Mouse (Mus musculus) thymus, adult 2 months (tissue): ENCODE measurements around the gene Gpr135. TPM values are rescaled to one million over a fixed set of nuclear protein-coding genes. Genes with fewer than 3 reads are reported as not detected.
A peak's percentile ranks its signal among the peaks of the same experiment; 100 is the strongest.

ENCODE experiments used
- DNase-seq: peaks from one replicate; pipeline ENCODE4 v3.0.0; 2021
- H3K27ac ChIP-seq: fragments of 200-500 bp; 2 replicates; pipeline ENCODE4 v1.5.1; 2012; ENCODE audit warnings: low read length, control low read depth; ENCODE audit not compliant: control insufficient read depth, insufficient read depth
- H3K27me3 ChIP-seq: fragments of 200-500 bp; 2 replicates; pipeline ENCODE4 v1.6.1; 2012; ENCODE audit warnings: mild to moderate bottlenecking, low read length, moderate library complexity, mixed read lengths; ENCODE audit not compliant: control insufficient read depth, insufficient read depth
- H3K36me3 ChIP-seq: fragments of 200-500 bp; 2 replicates; pipeline ENCODE4 v1.6.1; 2012; ENCODE audit warnings: mild to moderate bottlenecking, low read length, moderate library complexity; ENCODE audit not compliant: control insufficient read depth, insufficient read depth
- H3K4me1 ChIP-seq: fragments of 200-500 bp; replicated peaks from 2 replicates; pipeline ENCODE4 v1.6.1; 2012; ENCODE audit warnings: low read length; ENCODE audit not compliant: control insufficient read depth, insufficient read depth
- H3K4me3 ChIP-seq: fragments of 200-500 bp; 2 replicates; pipeline ENCODE4 v1.5.1; 2012; ENCODE audit warnings: mild to moderate bottlenecking, low read length, control low read depth, moderate library complexity; ENCODE audit not compliant: control insufficient read depth, insufficient read depth
- CTCF ChIP-seq: fragments of 200-500 bp; IDR thresholded peaks from 2 replicates; pipeline ENCODE4 v1.5.1; 2012; ENCODE audit warnings: mild to moderate bottlenecking, control low read depth, low read length, moderate library complexity, borderline replicate concordance; ENCODE audit not compliant: control insufficient read depth, poor library complexity, insufficient read depth; ENCODE audit errors: extremely low read depth
- POLR2A ChIP-seq: fragments of 200-500 bp; IDR thresholded peaks from 2 replicates; pipeline ENCODE4 v1.6.1; 2012; ENCODE audit warnings: mild to moderate bottlenecking, low read length, control low read depth, moderate library complexity; ENCODE audit not compliant: control insufficient read depth, poor library complexity, insufficient read depth; ENCODE audit errors: extremely low read depth
- WGBS: fragments of 180-500 bp; shearing (Covaris S2); methylation state at CpG from one replicate; pipeline ENCODE4 v1.1.7; 2018; 5-methylcytosine and 5-hydroxymethylcytosine counted together
- polyA plus RNA-seq: library from polyadenylated mRNA; depleted of rRNA; stranded (reverse); fragments of >200 nt; gene quantifications from 2 replicates; pipeline ENCODE4 v1.2.3, GENCODE M21; 2012; rRNA removed

The Gpr135 gene
- 0.73 and 0.96 TPM in 2 replicates for polyA plus RNA-seq

DNA sequence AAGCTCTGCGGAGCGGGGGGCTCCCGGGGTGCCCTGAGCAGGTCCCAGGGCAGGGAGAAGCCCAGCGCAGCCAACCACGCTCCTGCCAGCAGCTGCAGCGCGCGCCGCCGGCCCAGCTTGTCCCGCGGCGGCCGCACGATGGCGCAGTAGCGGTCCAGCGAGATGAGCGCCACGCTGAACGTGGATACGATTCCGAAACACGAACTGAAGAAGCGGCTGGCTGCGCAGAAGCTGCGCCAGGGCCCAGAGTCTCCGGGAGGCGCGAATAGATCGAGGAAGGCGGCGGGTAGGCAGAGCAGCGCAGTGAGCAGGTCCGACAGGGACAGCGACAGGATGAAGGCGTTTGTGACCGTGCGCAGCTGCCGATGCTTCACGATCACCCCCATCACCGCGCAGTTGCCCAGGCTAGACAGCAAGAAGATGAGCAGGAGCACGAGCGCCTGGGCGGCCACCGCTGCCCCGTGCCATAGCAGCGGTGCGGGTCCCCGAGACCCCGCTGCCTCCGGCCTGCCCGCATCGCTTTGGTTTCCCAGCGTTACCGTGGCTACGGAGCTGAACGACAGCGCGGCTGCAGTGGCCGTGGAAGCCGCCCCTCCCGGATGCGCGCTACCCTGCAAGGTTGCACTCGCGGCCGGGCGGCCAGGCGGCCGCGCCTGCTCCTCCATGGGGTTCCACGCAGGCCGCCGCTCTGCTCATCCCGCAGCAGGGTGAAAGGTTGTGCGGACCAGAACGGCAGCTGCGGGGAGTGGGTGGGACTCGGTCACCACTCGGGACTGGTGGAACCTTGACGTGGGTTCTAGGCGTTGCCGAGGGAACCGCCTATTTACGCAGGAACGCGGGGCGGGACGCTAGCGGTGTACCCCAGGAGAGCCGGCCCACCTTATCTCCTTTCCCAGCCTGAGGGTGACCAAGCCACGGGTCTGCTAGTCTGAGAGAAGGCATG is at the start of gene Gpr135:
Gene Gpr135 (minus strand): TSS at position 799 of the 943 bp plus-strand sequence.
- Histone ChIP-seq H3K4me3 (peak within 1 kb of the TSS; percentile 52), H3K27ac (no peak within 1 kb of the TSS), H3K27me3 (peaks cover 11% of the 10 kb centered on the region; the same call in 1 of the 2 replicates), H3K36me3 (no peaks in the 10 kb centered on the region), H3K4me1 (peaks cover 7% of the 10 kb centered on the region; the same call in 1 of the 2 replicates)
- TF ChIP-seq CTCF, result peak; percentile 88; the same call in 1 of the 2 replicates
- TF ChIP-seq POLR2A, result no peak
- 1% methylated on average over 94 of the region's 94 CpGs for WGBS
- peak; percentile 74 for DNase-seq

DNA sequence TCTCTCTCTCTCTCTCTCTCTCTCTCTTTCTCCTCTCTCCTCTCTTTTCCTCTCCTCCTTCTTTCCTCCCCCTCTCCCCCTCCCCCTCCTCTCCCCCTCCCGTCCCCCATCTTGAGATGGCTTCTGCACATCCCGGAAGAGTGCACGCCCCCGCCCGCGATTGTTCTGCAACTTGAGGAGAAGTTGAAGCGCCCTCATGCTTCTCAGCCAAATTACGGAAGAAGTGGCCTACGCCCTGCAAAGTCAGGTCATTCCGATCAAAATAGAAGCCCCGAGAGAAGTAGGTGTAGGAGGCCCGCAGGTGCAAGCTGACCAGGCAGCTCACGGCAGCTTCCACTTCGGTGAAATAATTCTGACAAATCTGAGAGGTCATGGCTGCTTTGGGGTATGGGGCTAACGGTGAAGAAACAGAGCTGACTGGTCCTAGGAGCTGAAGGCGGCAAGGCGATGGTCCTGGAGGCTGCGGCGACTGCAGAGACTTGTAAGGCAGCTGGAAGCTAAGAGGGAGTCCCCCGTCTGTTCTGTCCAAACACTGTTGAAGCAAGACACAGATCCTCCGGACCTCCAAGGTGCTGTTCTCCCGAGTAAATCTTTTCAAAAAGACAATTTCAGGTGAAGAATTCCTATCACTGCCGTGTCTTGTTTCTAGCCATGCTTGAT is 44.9 kb upstream of the Gpr135 start:
- WGBS, result 84% methylated on average over 22 of the region's 23 CpGs
- no peaks in the 10 kb centered on the region for H3K36me3 ChIP-seq
- H3K4me1 ChIP-seq, result no peaks in the 10 kb centered on the region
- H3K27ac ChIP-seq, result no peak overlapping the region
- no peak overlapping the region for H3K4me3 ChIP-seq
- no peaks in the 10 kb centered on the region for H3K27me3 ChIP-seq
- no peak for DNase-seq
- TF ChIP-seq POLR2A (no peak), CTCF (no peak)

DNA sequence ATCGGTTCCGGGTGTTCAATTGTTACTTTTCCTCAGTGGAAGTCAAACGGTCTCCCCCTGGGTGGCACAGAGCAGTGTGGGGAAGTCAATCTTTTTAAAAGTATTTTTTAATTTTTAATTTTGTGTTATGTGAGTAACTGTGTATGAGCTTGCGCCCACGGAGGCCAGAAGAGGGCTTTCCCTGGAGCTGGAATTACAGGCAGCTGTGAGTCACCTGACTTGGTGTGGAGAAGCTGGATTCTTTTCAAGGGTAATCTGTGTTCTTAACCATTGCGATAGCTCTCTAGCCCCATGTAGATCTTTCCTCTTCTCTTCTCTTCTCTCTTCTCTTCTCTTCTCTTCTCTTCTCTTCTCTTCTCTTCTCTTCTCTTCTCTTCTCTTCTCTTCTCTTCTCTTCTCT is 44.2 kb upstream of the Gpr135 start:
- no peaks in the 10 kb centered on the region for H3K4me1 ChIP-seq
- H3K4me3 ChIP-seq, result no peak overlapping the region
- 80% methylated on average over 6 of the region's 6 CpGs for WGBS
- no peak overlapping the region for H3K27ac ChIP-seq
- no peak for DNase-seq
- no peaks in the 10 kb centered on the region for H3K36me3 ChIP-seq
- no peak for TF ChIP-seq CTCF
- no peak for TF ChIP-seq POLR2A
- H3K27me3 ChIP-seq, result no peaks in the 10 kb centered on the region

DNA sequence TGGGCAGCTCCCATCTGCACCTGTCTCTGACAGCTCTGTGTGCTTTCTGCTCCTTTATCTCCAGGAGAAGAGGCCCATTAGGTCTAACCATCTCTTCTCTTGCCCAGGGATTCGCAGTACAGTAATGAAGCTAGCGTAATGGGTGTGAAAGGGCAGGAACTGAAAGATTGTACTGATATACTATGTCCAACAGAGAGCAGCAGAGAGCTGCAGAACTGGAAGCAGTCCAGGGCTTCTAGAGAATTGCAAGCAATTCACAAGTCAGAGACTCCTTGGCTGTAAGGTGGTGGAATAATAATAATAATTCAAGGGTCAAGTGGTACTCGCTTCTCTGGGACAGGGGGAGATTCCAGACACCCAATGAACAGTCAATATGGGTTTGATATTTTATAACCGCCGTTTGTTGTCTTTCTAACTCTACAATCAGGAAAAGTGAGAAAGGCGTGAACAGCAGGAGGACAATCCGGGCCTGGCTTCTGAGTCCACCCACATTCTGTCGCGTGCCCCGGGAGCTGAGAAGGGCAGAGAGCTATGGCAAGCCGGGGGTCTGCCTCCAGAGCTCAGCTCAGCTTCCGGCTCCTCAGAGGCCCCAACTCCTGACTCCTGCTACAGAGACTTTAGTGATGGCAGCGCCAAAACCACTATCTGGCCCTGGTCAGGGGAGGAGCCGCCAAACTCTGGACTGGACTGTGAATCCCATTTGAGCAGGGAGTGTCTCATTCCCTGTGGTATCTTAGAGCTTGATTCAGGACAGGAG is 33.8 kb upstream of the Gpr135 start:
- DNase-seq, result peak; percentile 26
- no peaks in the 10 kb centered on the region for H3K27me3 ChIP-seq
- no peaks in the 10 kb centered on the region for H3K4me1 ChIP-seq
- H3K4me3 ChIP-seq, result no peak overlapping the region
- no peak overlapping the region for H3K27ac ChIP-seq
- 50% methylated on average over 14 of the region's 14 CpGs for WGBS
- TF ChIP-seq POLR2A (no peak), CTCF (no peak)
- H3K36me3 ChIP-seq, result peaks cover 5% of the 10 kb centered on the region

DNA sequence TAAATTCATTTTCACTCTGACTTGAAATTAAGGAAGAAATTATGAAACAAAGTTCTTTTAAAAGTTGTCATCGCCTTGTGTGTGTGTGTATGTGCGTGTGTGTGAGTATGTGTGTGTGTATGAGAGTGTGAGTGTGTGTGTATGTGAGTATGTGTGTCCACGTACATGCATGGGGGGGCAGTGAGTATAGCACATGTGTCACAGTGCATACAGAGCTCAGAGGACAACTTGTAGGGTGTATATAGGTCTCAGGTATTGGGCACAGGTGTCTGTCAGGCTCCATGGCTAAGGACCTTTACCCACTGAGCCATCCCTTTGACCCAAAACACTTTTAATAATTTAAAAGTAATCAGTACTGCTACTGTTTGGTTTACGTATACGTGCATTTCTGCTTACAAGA is 33.1 kb upstream of the Gpr135 start:
- DNase-seq, result no peak
- TF ChIP-seq CTCF, result no peak
- no peak for TF ChIP-seq POLR2A
- Histone ChIP-seq H3K4me1 (no peaks in the 10 kb centered on the region), H3K27me3 (no peaks in the 10 kb centered on the region), H3K4me3 (no peak overlapping the region), H3K27ac (no peak overlapping the region), H3K36me3 (peaks cover 5% of the 10 kb centered on the region)
- 88% methylated on average over 5 of the region's 5 CpGs for WGBS

DNA sequence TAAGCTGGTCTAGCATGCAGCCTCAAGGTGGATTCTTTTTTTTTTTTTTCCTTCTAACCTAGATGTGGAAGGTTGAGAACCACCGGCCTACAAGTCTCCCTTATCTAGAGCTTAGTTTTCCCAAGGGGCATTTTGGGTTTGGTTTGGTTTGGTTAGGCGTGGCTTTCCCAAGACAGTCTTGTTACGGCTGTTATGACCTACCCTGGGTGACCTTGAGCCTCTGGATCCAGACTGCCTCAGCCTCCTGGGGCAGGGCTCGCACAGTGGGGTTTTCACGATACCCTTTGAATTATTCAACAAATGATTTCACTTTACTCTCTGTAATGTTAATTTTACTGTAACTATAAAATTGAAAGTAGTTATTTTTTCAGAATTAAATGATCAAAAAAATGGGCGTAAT is 31.9 kb upstream of the Gpr135 start:
- Histone ChIP-seq H3K4me3 (no peak overlapping the region), H3K27me3 (no peaks in the 10 kb centered on the region), H3K36me3 (peaks cover 5% of the 10 kb centered on the region), H3K27ac (no peak overlapping the region), H3K4me1 (no peaks in the 10 kb centered on the region)
- 92% methylated on average over 6 of the region's 6 CpGs for WGBS
- TF ChIP-seq POLR2A, result no peak
- no peak for TF ChIP-seq CTCF
- DNase-seq, result no peak
